10 mouse cellular contexts compared by ENCODE assay signal in the genomic region with DNA sequence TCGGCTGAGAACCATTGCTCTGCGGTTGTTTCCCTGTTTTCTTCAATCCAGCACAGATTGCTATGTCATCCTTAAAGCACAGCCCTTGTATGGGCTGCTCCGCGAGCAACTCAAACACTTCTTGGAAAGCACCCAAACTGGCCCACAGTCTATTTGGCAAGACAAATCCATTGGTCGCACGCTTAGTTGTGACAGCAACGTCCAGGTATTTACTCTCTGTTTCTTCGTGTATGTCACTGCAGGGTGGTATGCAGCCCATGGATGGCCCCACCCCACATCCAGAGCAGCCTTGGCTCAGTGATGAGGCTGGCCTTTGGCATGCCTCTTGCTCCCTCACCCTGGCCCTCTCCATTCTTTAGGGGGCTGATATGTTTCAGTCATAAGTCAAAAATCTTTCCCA. TPM values are rescaled to one million over a fixed set of nuclear protein-coding genes. Genes with fewer than 3 reads are reported as not detected.
A peak's percentile ranks its signal among the peaks of the same experiment; 100 is the strongest.
DNase-seq lines count a peak whose midpoint lies in the region; ATAC-seq and TF ChIP-seq lines count a peak whose summit lies in the region.
"Had no signal": no experiment of that assay in that cellular context is flagged by ENCODE, and none has a peak within 500 bp of the region (broad histone marks: within the 10 kb centered on the region; RNA-seq: fewer than 3 reads in every experiment).

No protein-coding gene starts in this region.

- no peak overlapping the region for H3K9ac ChIP-seq in embryonic facial prominence, embryonic 12.5 days
- no peak overlapping the region for H3K9ac ChIP-seq in midbrain, postnatal 0 days (replicated peaks; ENCODE audit: low read length, poor library complexity, severe bottlenecking)
- no peak overlapping the region for H3K9ac ChIP-seq in midbrain, embryonic 16.5 days (ENCODE audit: low read depth, low read length)
- H3K9ac ChIP-seq in heart, embryonic 15.5 days, result no peak overlapping the region
- H3K9ac ChIP-seq: heart, embryonic 13.5 days; liver, embryonic 15.5 days had no signal

- 62% methylated on average over 8 of the region's 8 CpGs for WGBS in embryonic facial prominence, embryonic 12.5 days
- 81% methylated on average over 8 of the region's 8 CpGs for WGBS in embryonic facial prominence, embryonic 10.5 days
- WGBS in midbrain, postnatal 0 days, result 50% methylated on average over 8 of the region's 8 CpGs
- WGBS in midbrain, embryonic 16.5 days, result 51% methylated on average over 8 of the region's 8 CpGs
- WGBS in heart, embryonic 15.5 days, result 21% methylated on average over 8 of the region's 8 CpGs

- H3K4me2 ChIP-seq in embryonic facial prominence, embryonic 12.5 days (replicated peaks), result no peak overlapping the region
- H3K4me2 ChIP-seq in midbrain, postnatal 0 days (ENCODE audit: low read depth, low read length, poor library complexity, severe bottlenecking), result no peak overlapping the region
- no peak overlapping the region for H3K4me2 ChIP-seq in midbrain, embryonic 16.5 days (ENCODE audit: low read length)
- H3K4me2 ChIP-seq in heart, embryonic 15.5 days, result no peak overlapping the region
- H3K4me2 ChIP-seq: heart, embryonic 13.5 days; liver, embryonic 15.5 days had no signal

- H3K27ac ChIP-seq in embryonic facial prominence, embryonic 12.5 days, result no peak overlapping the region
- no peak overlapping the region for H3K27ac ChIP-seq in embryonic facial prominence, embryonic 10.5 days (replicated peaks)
- H3K27ac ChIP-seq in midbrain, postnatal 0 days (ENCODE audit: low read depth, low read length), result no peak overlapping the region
- no peak overlapping the region for H3K27ac ChIP-seq in midbrain, embryonic 16.5 days (ENCODE audit: low read length)
- H3K27ac ChIP-seq in heart, embryonic 15.5 days, result peak overlapping the region; percentile 17
- H3K27ac ChIP-seq: heart, embryonic 13.5 days; liver, embryonic 15.5 days had no signal

- no peaks in the 10 kb centered on the region for H3K9me3 ChIP-seq in embryonic facial prominence, embryonic 12.5 days
- no peaks in the 10 kb centered on the region for H3K9me3 ChIP-seq in embryonic facial prominence, embryonic 10.5 days
- H3K9me3 ChIP-seq in midbrain, postnatal 0 days (ENCODE audit: low read length), result no peaks in the 10 kb centered on the region
- no peaks in the 10 kb centered on the region for H3K9me3 ChIP-seq in midbrain, embryonic 16.5 days (replicated peaks; ENCODE audit: control insufficient read depth, low read length, poor library complexity, severe bottlenecking)
- H3K9me3 ChIP-seq in heart, embryonic 15.5 days (replicated peaks), result no peaks in the 10 kb centered on the region
- H3K9me3 ChIP-seq: heart, embryonic 13.5 days; liver, embryonic 15.5 days had no signal

- DNase-seq in embryonic facial prominence, embryonic 10.5 days (ENCODE audit: low spot score), result no peak
- peak; percentile 64 for DNase-seq in midbrain, postnatal 0 days (ENCODE audit: low spot score)
- peak; percentile 43 for DNase-seq in skeletal muscle tissue, adult 2 months (ENCODE audit: low read depth, low spot score)
- DNase-seq in layer of hippocampus, postnatal 36 days, result no peak

- no peaks in the 10 kb centered on the region for H3K27me3 ChIP-seq in embryonic facial prominence, embryonic 12.5 days
- no peaks in the 10 kb centered on the region for H3K27me3 ChIP-seq in embryonic facial prominence, embryonic 10.5 days (replicated peaks; ENCODE audit: low read depth, poor library complexity, severe bottlenecking)
- H3K27me3 ChIP-seq in midbrain, postnatal 0 days (ENCODE audit: insufficient read depth, low read length), result no peaks in the 10 kb centered on the region
- no peaks in the 10 kb centered on the region for H3K27me3 ChIP-seq in midbrain, embryonic 16.5 days (ENCODE audit: control insufficient read depth, insufficient read depth, low read depth, low read length)
- H3K27me3 ChIP-seq in heart, embryonic 15.5 days, result no peaks in the 10 kb centered on the region
- H3K27me3 ChIP-seq: heart, embryonic 13.5 days; liver, embryonic 15.5 days had no signal

- H3K4me3 ChIP-seq in embryonic facial prominence, embryonic 12.5 days, result no peak overlapping the region
- no peak overlapping the region for H3K4me3 ChIP-seq in embryonic facial prominence, embryonic 10.5 days
- no peak overlapping the region for H3K4me3 ChIP-seq in midbrain, postnatal 0 days (ENCODE audit: low read depth, low read length)
- H3K4me3 ChIP-seq in midbrain, embryonic 16.5 days (ENCODE audit: low read depth, low read length), result no peak overlapping the region
- H3K4me3 ChIP-seq in heart, embryonic 15.5 days, result no peak overlapping the region
- H3K4me3 ChIP-seq: heart, embryonic 13.5 days; liver, embryonic 15.5 days had no signal

- no peaks in the 10 kb centered on the region for H3K4me1 ChIP-seq in embryonic facial prominence, embryonic 12.5 days
- no peaks in the 10 kb centered on the region for H3K4me1 ChIP-seq in embryonic facial prominence, embryonic 10.5 days
- H3K4me1 ChIP-seq in midbrain, postnatal 0 days (ENCODE audit: insufficient read depth, low read length), result no peaks in the 10 kb centered on the region
- H3K4me1 ChIP-seq in midbrain, embryonic 16.5 days (ENCODE audit: control insufficient read depth, insufficient read depth, low read length), result no peaks in the 10 kb centered on the region
- peaks cover 19% of the 10 kb centered on the region for H3K4me1 ChIP-seq in heart, embryonic 15.5 days (replicated peaks)
- H3K4me1 ChIP-seq: liver, embryonic 15.5 days had no signal

- ATAC-seq in embryonic facial prominence, embryonic 12.5 days (ENCODE audit: insufficient number of reproducible peaks, insufficient read depth, low FRiP score, low TSS enrichment), result 0 out of 2 replicates have a peak, but pooled peaks have one; percentile 47
- ATAC-seq in midbrain, postnatal 0 days (ENCODE audit: low FRiP score), result no peak
- no peak for ATAC-seq in midbrain, embryonic 16.5 days
- ATAC-seq in heart, embryonic 15.5 days (replicated peaks; ENCODE audit: insufficient number of reproducible peaks, insufficient read depth, low FRiP score, low read depth), result peak; percentile 51; the same call in 1 of the 2 replicates
- ATAC-seq in granulocyte monocyte progenitor cell, adult 5-6 weeks (replicated peaks; ENCODE audit: poor library complexity, severe bottlenecking), result no peak

- no peak for TF ChIP-seq CTCF in midbrain, postnatal 0 days (IDR thresholded peaks at IDR 0.05)

- no peaks in the 10 kb centered on the region for H3K36me3 ChIP-seq in embryonic facial prominence, embryonic 12.5 days
- H3K36me3 ChIP-seq in embryonic facial prominence, embryonic 10.5 days (replicated peaks), result no peaks in the 10 kb centered on the region
- H3K36me3 ChIP-seq in midbrain, postnatal 0 days (ENCODE audit: insufficient read depth, low read length), result no peaks in the 10 kb centered on the region
- no peaks in the 10 kb centered on the region for H3K36me3 ChIP-seq in midbrain, embryonic 16.5 days (ENCODE audit: control insufficient read depth, insufficient read depth, low read length)
- H3K36me3 ChIP-seq in heart, embryonic 15.5 days, result no peaks in the 10 kb centered on the region
- H3K36me3 ChIP-seq: heart, embryonic 13.5 days; liver, embryonic 15.5 days had no signal

RNA-seq across cellular contexts. Expression of gene Ipo5, which starts 42.5 kb away (rescaled TPM):
- 100 and 102 TPM in 2 replicates for polyA plus RNA-seq in embryonic facial prominence, embryonic 12.5 days (2016; fragmentation: Nextera tagmentation; extraction: Ambion mirVana)
- polyA plus RNA-seq in embryonic facial prominence, embryonic 10.5 days (2016; fragmentation: Nextera tagmentation; extraction: Ambion mirVana), result 129 and 138 TPM in 2 replicates
- total RNA-seq in midbrain, postnatal 0 days (2014; rRNA removed), result 65.4 and 82.6 TPM in 2 replicates
- 43.0 and 46.5 TPM in 2 replicates for polyA plus RNA-seq in midbrain, postnatal 0 days (2015; fragmentation: Nextera tagmentation; extraction: Ambion mirVana)
- 54.9 and 61.5 TPM in 2 replicates for polyA plus RNA-seq in midbrain, embryonic 16.5 days (2015; fragmentation: Nextera tagmentation; extraction: Ambion mirVana)
- polyA plus RNA-seq in heart, embryonic 15.5 days (2015; fragmentation: Nextera tagmentation; extraction: Ambion mirVana), result 55.3 and 62.8 TPM in 2 replicates
- 100 to 1,000 TPM in 1 of 2 experiments, 10 to 100 TPM in 1; 96.0 to 101 TPM for total RNA-seq in layer of hippocampus, postnatal 36 days (2021)
- 120 and 133 TPM in 2 replicates for total RNA-seq in granulocyte monocyte progenitor cell, adult 5-6 weeks (2014; fragmentation: Nextera tagmentation)
- 203 and 215 TPM in 2 replicates for total RNA-seq in granulocyte monocyte progenitor cell, adult 5-6 weeks (2017)

Comparison
In these comparisons a context has a peak if more than half of its experiments do, and no peak if none do; other contexts are left out.
1. ATAC-seq: peak in embryonic facial prominence, embryonic 12.5 days (single experiment) and heart, embryonic 15.5 days (single experiment); none in midbrain, postnatal 0 days (single experiment), midbrain, embryonic 16.5 days (single experiment) and granulocyte monocyte progenitor cell, adult 5-6 weeks (single experiment).
2. DNase-seq: peak in midbrain, postnatal 0 days (single experiment) and skeletal muscle tissue, adult 2 months (single experiment); none in embryonic facial prominence, embryonic 10.5 days (single experiment) and layer of hippocampus, postnatal 36 days (0 of 2).